Mouse (Mus musculus) liver, embryonic 12.5 days (tissue): ENCODE results near the gene S1pr1. TPM values are rescaled to one million over a fixed set of nuclear protein-coding genes. Genes with fewer than 3 reads are reported as not detected.

Source experiments
- ATAC-seq: fragments of 200-750 bp; cut with Nextera tagmentation; 2 replicates; pipeline ENCODE4 v1.8.0; 2017; ENCODE audit warnings: moderate number of reproducible peaks, mild to moderate bottlenecking, moderate library complexity
- H3K27ac ChIP-seq: fragments of 300-500 bp; sonication (generic); 2 replicates; pipeline ENCODE4 v1.5.1; 2016; ENCODE audit warnings: mild to moderate bottlenecking
- H3K27me3 ChIP-seq: fragments of 300-500 bp; sonication (generic); replicated peaks from 2 replicates; pipeline ENCODE4 v1.6.1; 2016; ENCODE audit warnings: mild to moderate bottlenecking, moderate library complexity
- H3K36me3 ChIP-seq: fragments of 300-500 bp; sonication (generic); 2 replicates; pipeline ENCODE4 v1.6.1; 2016; ENCODE audit warnings: mild to moderate bottlenecking, moderate library complexity
- H3K4me1 ChIP-seq: fragments of 300-500 bp; sonication (generic); 2 replicates; pipeline ENCODE4 v1.6.1; 2016
- H3K4me2 ChIP-seq: fragments of 300-500 bp; sonication (generic); 2 replicates; pipeline ENCODE4 v1.6.1; 2016; ENCODE audit warnings: mild to moderate bottlenecking, moderate library complexity
- H3K4me3 ChIP-seq: fragments of 300-500 bp; sonication (generic); 2 replicates; pipeline ENCODE4 v1.5.1; 2016; ENCODE audit warnings: mild to moderate bottlenecking, moderate library complexity
- H3K9ac ChIP-seq: fragments of 300-500 bp; sonication (generic); 2 replicates; pipeline ENCODE4 v1.6.1; 2016; ENCODE audit warnings: mild to moderate bottlenecking, moderate library complexity
- H3K9me3 ChIP-seq: fragments of 300-500 bp; sonication (generic); replicated peaks from 2 replicates; pipeline ENCODE4 v1.6.1; 2016; ENCODE audit warnings: mild to moderate bottlenecking, moderate library complexity
- WGBS: fragments of 180-500 bp; shearing (Covaris S2); methylation state at CpG from one replicate; pipeline ENCODE4 v1.1.7; 2016; ENCODE audit not compliant: insufficient replicate concordance; 5-methylcytosine and 5-hydroxymethylcytosine counted together
- polyA plus RNA-seq: library from polyadenylated mRNA; unstranded; fragments of >200 nt; fragmentation: Nextera tagmentation; extraction: Ambion mirVana; gene quantifications from 2 replicates; pipeline ENCODE4 v1.2.1, GENCODE M21; 2016

Gene S1pr1
- polyA plus RNA-seq, 1 experiment from 2014 or later = 10.5 TPM

DNA sequence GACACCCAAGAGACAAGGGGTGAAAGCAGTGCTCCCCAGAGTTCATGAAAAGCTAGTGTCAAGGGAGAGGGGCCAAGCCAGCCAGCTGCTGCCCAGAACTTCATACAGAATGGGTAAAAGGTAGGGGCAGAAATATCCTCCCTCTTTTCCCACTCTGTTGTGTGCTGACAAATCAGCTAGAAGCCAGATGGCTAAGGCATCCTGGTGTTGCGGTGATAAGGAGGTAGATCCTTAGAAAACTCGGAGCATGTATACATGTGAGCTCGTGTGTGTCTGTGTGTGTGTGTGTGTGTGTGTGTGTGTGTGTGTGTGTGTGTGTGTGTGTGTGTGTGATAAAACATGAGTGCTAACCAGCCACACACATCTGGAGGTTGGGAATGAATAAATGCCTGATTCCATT is 20.7 kb upstream of the S1pr1 start:
- no peaks in the 10 kb centered on the region for H3K27me3 ChIP-seq
- H3K4me2 ChIP-seq = no peak overlapping the region
- 44% methylated on average over 3 of the region's 3 CpGs for WGBS
- H3K9me3 ChIP-seq = no peaks in the 10 kb centered on the region
- no peak overlapping the region for H3K27ac ChIP-seq
- 0 out of 2 replicates have a peak, but pooled peaks cover 8% of the 10 kb centered on the region for H3K4me1 ChIP-seq
- H3K9ac ChIP-seq = no peak overlapping the region
- H3K36me3 ChIP-seq = no peaks in the 10 kb centered on the region
- H3K4me3 ChIP-seq = no peak overlapping the region
- ATAC-seq = peak; percentile 76

DNA sequence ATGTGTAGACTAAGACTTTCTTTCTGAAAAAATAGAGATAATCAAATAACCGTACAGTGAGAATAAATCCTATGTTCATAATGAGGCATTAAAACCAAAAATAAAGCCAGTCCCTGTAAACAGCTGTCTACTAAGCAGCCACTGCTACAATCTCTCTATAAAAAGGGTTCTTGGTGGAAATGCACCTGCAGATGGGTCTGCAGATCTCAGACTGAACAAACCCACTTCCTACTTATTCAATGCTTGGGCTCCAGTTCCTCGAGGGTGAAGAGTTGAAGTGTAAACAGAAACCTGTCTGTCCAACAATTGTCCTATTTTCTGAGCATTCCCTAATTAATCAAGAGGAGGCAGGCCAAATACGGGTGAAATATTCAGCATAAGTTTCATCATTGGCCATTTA is 20.0 kb upstream of the S1pr1 start:
- Histone ChIP-seq H3K9ac (no peak overlapping the region), H3K4me3 (no peak overlapping the region), H3K27ac (no peak overlapping the region), H3K27me3 (no peaks in the 10 kb centered on the region), H3K4me2 (no peak overlapping the region), H3K4me1 (0 out of 2 replicates have a peak, but pooled peaks cover 8% of the 10 kb centered on the region), H3K9me3 (no peaks in the 10 kb centered on the region), H3K36me3 (no peaks in the 10 kb centered on the region)
- 63% methylated on average over 3 of the region's 3 CpGs for WGBS
- ATAC-seq = no peak

DNA sequence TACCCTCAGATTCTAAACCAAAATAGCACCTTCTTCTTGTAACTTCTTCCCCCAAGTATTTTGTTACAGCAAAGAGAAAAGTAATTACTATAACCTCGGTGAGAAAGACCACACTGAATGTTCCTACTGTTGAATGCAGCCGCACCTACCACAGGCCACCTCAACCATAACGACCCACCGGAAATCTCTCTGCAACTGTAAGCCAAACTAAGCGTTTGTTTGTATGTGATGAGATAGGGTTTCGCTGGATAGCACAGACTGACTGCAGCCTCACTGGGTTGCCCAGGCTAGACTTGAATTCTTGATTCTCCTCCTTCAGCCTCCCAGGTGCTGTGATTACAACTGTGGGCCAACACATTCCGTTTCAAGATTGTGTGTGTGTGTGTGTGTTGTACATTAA is 15.5 kb upstream of the S1pr1 start:
- Histone ChIP-seq H3K9ac (no peak overlapping the region), H3K9me3 (no peaks in the 10 kb centered on the region), H3K36me3 (no peaks in the 10 kb centered on the region), H3K27me3 (no peaks in the 10 kb centered on the region), H3K4me1 (0 out of 2 replicates have a peak, but pooled peaks cover 2% of the 10 kb centered on the region), H3K4me2 (no peak overlapping the region), H3K4me3 (no peak overlapping the region), H3K27ac (no peak overlapping the region)
- 67% methylated on average over 7 of the region's 7 CpGs for WGBS
- no peak for ATAC-seq

GRCm38 (mm10) chr3:115729187-115729586 is 14.3 kb upstream of the S1pr1 start:
- H3K4me3 ChIP-seq = no peak overlapping the region
- H3K9ac ChIP-seq = no peak overlapping the region
- no peaks in the 10 kb centered on the region for H3K36me3 ChIP-seq
- H3K27ac ChIP-seq = no peak overlapping the region
- 49% methylated on average over 7 of the region's 7 CpGs for WGBS
- no peaks in the 10 kb centered on the region for H3K9me3 ChIP-seq
- H3K4me2 ChIP-seq = no peak overlapping the region
- H3K27me3 ChIP-seq = no peaks in the 10 kb centered on the region
- H3K4me1 ChIP-seq = no peaks in the 10 kb centered on the region
- no peak for ATAC-seq

- Histone ChIP-seq H3K4me1 (no peaks in the 10 kb centered on the region), H3K36me3 (no peaks in the 10 kb centered on the region), H3K27me3 (no peaks in the 10 kb centered on the region), H3K4me3 (no peak overlapping the region), H3K9me3 (no peaks in the 10 kb centered on the region), H3K9ac (no peak overlapping the region), H3K4me2 (no peak overlapping the region), H3K27ac (no peak overlapping the region)
- WGBS = 61% methylated on average over 3 of the region's 3 CpGs
- no peak for ATAC-seq
These were observed 13.3 kb upstream of the S1pr1 start for GRCm38 (mm10) chr3:115728211-115728610.

DNA sequence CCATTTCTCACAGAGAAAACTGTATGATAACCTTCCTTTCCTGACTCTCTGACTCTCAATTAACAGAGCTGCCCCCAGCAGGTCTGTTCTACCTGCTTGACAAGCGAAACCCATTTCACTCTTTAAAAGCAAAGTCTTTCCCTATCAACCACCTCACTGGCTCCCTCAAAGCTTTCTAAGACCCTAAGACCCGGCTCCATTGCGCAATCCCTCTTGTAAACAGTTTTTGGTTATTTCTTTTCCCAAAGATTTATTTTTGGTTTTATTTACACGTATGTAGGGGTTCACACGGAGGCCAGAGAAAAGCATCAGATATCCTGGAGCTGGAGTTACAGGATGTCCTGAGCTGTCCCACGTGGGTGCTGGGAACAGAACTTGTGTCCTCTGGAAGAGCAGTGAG is 4.0 kb upstream of the S1pr1 start:
- Histone ChIP-seq H3K27me3 (no peaks in the 10 kb centered on the region), H3K27ac (no peak overlapping the region), H3K4me2 (no peak overlapping the region), H3K36me3 (no peaks in the 10 kb centered on the region), H3K9ac (no peak overlapping the region), H3K9me3 (no peaks in the 10 kb centered on the region), H3K4me1 (peaks cover 33% of the 10 kb centered on the region), H3K4me3 (no peak overlapping the region)
- 66% methylated on average over 6 of the region's 6 CpGs for WGBS
- ATAC-seq = no peak

DNA sequence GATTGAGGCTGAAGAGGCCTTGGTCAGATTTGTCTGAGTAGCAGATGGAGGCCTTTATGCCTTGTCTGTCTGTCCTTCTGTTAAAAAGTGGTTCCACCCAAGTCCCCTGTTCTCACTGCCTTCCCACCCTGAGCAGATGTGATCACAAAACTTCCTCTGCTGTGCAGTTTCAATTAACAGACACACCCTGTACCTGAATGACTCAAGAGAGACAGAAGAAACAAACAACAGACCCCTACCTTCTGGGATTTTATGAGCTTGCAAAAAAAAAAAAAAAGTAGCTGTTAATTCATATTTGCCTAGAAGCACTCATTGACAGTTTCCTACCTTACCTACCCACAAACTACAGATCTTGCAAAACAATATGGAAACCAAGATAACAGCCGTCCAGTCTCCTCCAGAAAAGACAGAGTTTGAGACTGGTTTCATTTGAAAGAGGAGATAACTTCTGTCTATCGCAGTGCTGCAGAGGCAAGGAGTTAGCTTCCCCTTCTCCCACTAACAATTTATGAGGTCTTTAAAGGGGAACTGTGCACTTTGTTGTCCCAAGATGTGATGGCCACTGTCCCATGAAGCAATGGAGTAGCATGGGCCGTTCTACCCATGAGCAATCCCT is 1.1 kb upstream of the S1pr1 start:
- Histone ChIP-seq H3K27me3 (no peaks in the 10 kb centered on the region), H3K4me2 (peak overlapping the region; percentile 97), H3K36me3 (peaks cover 15% of the 10 kb centered on the region), H3K9ac (peak overlapping the region; percentile 75), H3K9me3 (no peaks in the 10 kb centered on the region), H3K27ac (peak overlapping the region; percentile 88), H3K4me3 (peak overlapping the region; percentile 68), H3K4me1 (peaks cover 60% of the 10 kb centered on the region)
- 12% methylated on average over 3 of the region's 3 CpGs for WGBS
- ATAC-seq = peak; percentile 71

DNA sequence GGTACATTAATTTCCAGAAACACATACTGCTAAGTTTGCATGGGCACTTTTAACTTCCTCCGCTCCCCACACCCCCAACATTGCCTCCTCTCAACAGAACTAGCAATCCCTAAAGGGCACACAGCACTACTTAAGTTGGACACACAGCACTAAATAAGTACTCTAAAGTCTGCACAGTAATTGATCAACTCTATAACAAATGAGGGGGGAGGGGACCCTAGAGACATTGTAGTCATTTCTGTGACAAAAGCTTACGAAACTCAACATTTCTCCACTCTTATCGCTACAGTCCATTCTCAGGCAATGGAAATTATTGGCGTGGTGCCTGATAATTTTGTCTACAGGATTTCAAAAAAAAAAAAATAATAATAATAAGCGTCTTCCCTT is 830 bp downstream of the S1pr1 start:
- Histone ChIP-seq H3K4me2 (peak overlapping the region; percentile 97), H3K9me3 (no peaks in the 10 kb centered on the region), H3K36me3 (peaks cover 24% of the 10 kb centered on the region), H3K27me3 (no peaks in the 10 kb centered on the region), H3K4me1 (peaks cover 60% of the 10 kb centered on the region), H3K27ac (peak overlapping the region; percentile 38), H3K4me3 (peak overlapping the region; percentile 68), H3K9ac (peak overlapping the region; percentile 75)
- 2% methylated on average over 5 of the region's 5 CpGs for WGBS
- ATAC-seq = no peak

- peak overlapping the region; percentile 38 for H3K27ac ChIP-seq
- H3K4me2 ChIP-seq = peak overlapping the region; percentile 97
- peak overlapping the region; percentile 75 for H3K9ac ChIP-seq
- no peak for ATAC-seq
- no peaks in the 10 kb centered on the region for H3K27me3 ChIP-seq
- peaks cover 29% of the 10 kb centered on the region for H3K36me3 ChIP-seq
- no peaks in the 10 kb centered on the region for H3K9me3 ChIP-seq
- H3K4me1 ChIP-seq = peaks cover 60% of the 10 kb centered on the region
- 9% methylated on average over 22 of the region's 22 CpGs for WGBS
- peak overlapping the region; percentile 68 for H3K4me3 ChIP-seq
These were observed 1.3 kb downstream of the S1pr1 start for GRCm38 (mm10) chr3:115713417-115714048.

- no peaks in the 10 kb centered on the region for H3K9me3 ChIP-seq
- no peak for ATAC-seq
- H3K4me2 ChIP-seq = peak overlapping the region; percentile 97
- 12% methylated on average over 9 of the region's 9 CpGs for WGBS
- peak overlapping the region; percentile 68 for H3K4me3 ChIP-seq
- peaks cover 60% of the 10 kb centered on the region for H3K4me1 ChIP-seq
- H3K27ac ChIP-seq = peak overlapping the region; percentile 38; the same call in 1 of the 2 replicates
- H3K27me3 ChIP-seq = no peaks in the 10 kb centered on the region
- peaks cover 30% of the 10 kb centered on the region for H3K36me3 ChIP-seq
- no peak overlapping the region; the same call in 1 of the 2 replicates for H3K9ac ChIP-seq
These were observed 2.1 kb downstream of the S1pr1 start for GRCm38 (mm10) chr3:115712808-115713200.

- H3K4me1 ChIP-seq = peaks cover 59% of the 10 kb centered on the region
- no peak overlapping the region for H3K9ac ChIP-seq
- no peaks in the 10 kb centered on the region for H3K9me3 ChIP-seq
- peaks cover 30% of the 10 kb centered on the region for H3K36me3 ChIP-seq
- H3K4me3 ChIP-seq = no peak overlapping the region
- peak overlapping the region; percentile 97 for H3K4me2 ChIP-seq
- no peaks in the 10 kb centered on the region for H3K27me3 ChIP-seq
- 79% methylated on average over 27 of the region's 27 CpGs for WGBS
- H3K27ac ChIP-seq = no peak overlapping the region
- no peak for ATAC-seq
These were observed 2.7 kb downstream of the S1pr1 start for GRCm38 (mm10) chr3:115711924-115712807.

DNA sequence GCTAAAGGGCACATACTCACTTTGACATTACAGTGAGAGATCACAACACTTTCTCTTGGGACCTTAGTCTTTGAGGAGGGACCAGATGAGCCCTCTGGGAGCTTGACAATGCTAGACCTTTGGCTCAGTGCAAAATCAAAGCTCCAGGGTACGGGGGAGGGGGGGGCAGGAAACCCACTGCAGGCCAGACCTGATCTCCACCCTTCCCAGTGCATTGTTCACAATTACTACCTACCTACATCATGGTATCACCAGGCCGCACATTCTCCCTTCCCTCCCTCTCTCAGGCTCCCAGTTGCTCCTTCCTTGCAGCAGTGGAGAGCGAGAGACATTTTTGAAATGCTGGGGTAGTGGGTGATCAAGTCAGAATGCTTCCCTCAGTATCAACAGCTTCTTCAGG is 3.5 kb downstream of the S1pr1 start:
- WGBS = 76% methylated on average over 3 of the region's 3 CpGs
- 0 out of 2 replicates have a peak overlapping the region, but pooled peaks have one; percentile 6 for H3K4me2 ChIP-seq
- H3K27me3 ChIP-seq = no peaks in the 10 kb centered on the region
- no peak overlapping the region for H3K9ac ChIP-seq
- peaks cover 31% of the 10 kb centered on the region for H3K36me3 ChIP-seq
- peaks cover 51% of the 10 kb centered on the region for H3K4me1 ChIP-seq
- H3K4me3 ChIP-seq = no peak overlapping the region
- no peaks in the 10 kb centered on the region for H3K9me3 ChIP-seq
- ATAC-seq = no peak
- no peak overlapping the region for H3K27ac ChIP-seq
